Mouse (Mus musculus) E14TG2a.4 (cell line): Measurements from ENCODE around the gene Tmem213.

Source experiments
- CTCF ChIP-seq: conservative IDR thresholded peaks from 2 replicates; pipeline ENCODE4 v1.5.1; 2014; ENCODE audit warnings: low read length
- NANOG ChIP-seq: IDR thresholded peaks from 2 replicates; pipeline ENCODE4 v1.6.1; 2014; ENCODE audit warnings: borderline replicate concordance, low read length, mixed read lengths
- POU5F1 ChIP-seq: IDR thresholded peaks from 2 replicates; pipeline ENCODE4 v1.6.1; 2014; ENCODE audit warnings: low read length, borderline replicate concordance

DNA sequence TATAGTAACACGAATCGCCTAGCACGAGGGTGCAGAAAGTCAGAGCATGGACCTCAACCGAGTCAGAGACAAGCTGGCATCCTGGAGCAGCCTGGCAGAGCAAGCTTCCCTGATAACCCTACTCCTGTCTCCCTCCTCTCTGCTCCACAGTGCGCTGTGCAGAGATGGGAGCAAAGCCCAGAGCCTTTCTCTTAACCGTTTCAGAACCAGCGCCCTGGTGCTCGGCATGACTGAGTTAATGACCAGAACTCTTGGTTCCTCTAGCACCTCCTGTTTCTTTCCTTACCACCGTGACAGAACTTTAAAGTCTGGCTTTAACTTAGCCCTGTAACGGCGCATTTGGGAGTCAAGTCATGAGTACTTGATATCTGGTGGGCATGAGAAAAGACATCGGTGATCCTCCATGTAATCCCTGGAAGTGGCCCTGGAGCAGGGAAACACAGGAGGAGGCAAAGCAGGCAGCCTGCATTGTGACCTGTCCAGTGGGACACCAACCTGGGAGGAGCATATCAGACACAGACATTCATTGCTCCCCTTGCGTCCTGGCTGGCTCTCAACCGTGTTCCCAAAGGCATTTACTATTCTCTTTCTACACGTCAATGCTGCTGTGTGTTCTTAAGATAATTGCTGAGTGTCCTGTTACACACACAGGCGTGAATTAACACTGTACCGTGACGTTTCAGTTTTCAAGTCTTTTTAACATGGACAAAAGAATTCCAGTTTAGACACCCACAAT, 14.6 kb downstream of the Tmem213 start:
- TF ChIP-seq CTCF (no peak), POU5F1 (no peak), NANOG (no peak)
